Mouse (Mus musculus) testis, adult 2 months (tissue): ENCODE results near the gene Tspan2.

Source experiments
- CTCF ChIP-seq: fragments of 200-500 bp; IDR thresholded peaks from 2 replicates; pipeline ENCODE4 v1.5.1; 2012; ENCODE audit warnings: low read depth, mild to moderate bottlenecking, inconsistent platforms, low read length, moderate library complexity; ENCODE audit not compliant: control insufficient read depth, insufficient read depth, insufficient replicate concordance
- POLR2A ChIP-seq: fragments of 200-500 bp; IDR thresholded peaks from 2 replicates; pipeline ENCODE4 v1.6.1; 2012; ENCODE audit warnings: low read depth, mild to moderate bottlenecking, inconsistent platforms, low read length, moderate library complexity; ENCODE audit not compliant: control insufficient read depth

GRCm38 (mm10) chr3:102743781-102744471 lies 9.6 kb downstream of the Tspan2 start:
- no peak for TF ChIP-seq CTCF
- no peak for TF ChIP-seq POLR2A
